Mouse (Mus musculus): Measurements from ENCODE around the gene Blmh.

Gene Blmh

GRCm38 (mm10) chr11:76924759-76925236 is at the start of gene Blmh:
Gene Blmh, plus strand, starts transcription at chr11:76924809.
- DNase-seq (ENCODE audit: low read depth, low spot score): no peak

GRCm38 (mm10) chr11:76879816-76880215 is 44.8 kb upstream of the Blmh start:
- DNase-seq (ENCODE audit: low read depth, low spot score): no peak

DNA sequence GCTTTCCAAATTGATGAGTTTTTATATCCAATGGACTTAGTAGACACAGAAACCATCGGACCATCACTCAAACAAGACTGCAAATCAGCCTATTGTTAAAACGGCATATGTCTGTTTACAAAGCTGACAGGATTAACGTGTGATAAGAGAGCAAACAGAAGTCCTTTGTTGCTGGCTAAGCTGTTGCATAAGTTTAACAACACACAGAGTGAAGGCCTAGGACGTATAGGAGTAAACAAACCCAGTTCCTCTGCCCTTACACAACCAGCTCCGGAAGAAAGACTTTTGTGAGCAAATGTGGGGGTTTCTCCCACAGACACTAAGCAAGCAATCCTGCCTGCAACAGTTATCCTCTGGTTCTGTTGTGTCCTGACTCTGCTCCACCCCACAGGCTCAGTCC is 40.2 kb upstream of the Blmh start:
- peak; percentile 13 for DNase-seq (ENCODE audit: low read depth, low spot score)

DNA sequence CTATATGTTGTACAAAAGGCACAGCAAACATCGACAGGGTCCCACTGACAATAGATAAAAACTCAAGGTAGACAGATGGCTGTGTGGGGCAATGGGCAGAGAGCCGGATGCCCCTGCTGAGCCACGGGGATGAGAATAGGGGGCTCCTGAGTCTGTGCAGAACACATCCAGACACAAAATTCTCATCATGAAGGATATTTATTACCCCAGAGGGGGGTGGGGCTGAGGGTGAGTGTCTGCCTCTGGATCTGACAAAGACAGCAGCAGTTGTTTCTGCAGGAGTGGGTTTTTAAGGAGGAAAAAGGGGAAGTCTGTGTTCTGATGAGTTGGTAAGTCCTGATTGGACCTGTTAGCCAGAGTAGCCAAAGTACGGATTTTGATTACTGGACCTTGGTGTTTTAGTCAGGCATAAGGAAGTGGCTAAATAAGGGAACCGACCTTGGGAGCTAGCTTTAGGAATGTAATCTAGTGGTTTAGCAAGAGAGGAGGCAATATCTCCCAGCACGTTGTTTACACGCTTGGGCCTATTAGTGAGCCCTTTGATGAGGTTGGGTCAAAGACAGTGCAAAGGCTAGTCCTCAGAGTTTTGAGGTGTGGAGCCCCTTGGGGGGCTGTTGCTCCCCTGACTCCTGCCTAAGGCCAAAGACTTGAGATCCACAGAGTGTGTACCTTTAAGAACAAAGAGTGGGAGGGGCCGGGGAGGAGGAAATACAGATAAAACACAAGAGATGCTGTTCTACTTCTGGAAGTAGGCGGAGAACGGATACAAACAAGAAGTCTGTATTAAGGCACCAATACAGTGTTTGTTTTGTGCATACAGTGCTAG is 35.1 kb upstream of the Blmh start:
- DNase-seq (ENCODE audit: low read depth, low spot score): no peak

DNA sequence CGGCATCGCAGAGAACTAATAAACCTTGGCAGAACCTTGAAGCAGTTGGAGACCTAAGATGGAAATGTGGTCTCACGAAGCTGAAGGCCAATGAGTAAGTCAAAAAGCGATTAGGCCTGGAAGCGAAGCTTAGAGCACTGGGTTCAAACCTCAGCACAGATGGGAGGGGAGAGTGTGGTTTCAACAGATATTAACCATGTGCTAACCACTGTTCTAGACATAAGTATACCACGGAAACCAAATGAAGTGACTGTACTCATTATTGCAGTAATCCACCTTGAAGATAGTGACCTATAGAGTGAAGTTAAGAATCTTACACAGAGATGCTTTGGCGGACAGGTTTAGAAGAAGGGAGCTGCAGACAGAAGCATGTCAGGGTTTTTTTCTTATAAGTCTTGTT is 33.4 kb upstream of the Blmh start:
- no peak for DNase-seq (ENCODE audit: low read depth, low spot score)

GRCm38 (mm10) chr11:76891738-76892349 is 32.8 kb upstream of the Blmh start:
- DNase-seq (ENCODE audit: low read depth, low spot score): no peak

DNA sequence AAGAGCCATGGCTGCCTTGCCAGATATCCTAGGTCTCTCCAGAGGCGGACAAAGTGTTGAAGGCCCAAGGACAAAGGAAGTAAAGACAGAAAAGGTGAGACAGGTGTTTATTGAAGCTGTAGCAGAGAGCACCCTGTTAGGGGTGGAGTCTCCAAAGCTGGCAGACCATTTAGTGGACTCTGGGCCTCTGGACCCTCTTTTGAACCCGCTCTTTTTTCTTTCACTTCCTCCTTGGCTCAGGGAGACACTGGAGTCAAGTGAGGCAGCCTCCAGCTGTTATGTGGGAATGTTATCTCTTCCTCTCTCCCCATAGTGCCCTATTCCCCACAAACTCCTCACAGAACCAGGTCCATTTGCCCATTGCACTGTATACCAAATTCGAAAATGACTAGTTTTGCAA is 31.6 kb upstream of the Blmh start:
- no peak for DNase-seq (ENCODE audit: low read depth, low spot score)

DNA sequence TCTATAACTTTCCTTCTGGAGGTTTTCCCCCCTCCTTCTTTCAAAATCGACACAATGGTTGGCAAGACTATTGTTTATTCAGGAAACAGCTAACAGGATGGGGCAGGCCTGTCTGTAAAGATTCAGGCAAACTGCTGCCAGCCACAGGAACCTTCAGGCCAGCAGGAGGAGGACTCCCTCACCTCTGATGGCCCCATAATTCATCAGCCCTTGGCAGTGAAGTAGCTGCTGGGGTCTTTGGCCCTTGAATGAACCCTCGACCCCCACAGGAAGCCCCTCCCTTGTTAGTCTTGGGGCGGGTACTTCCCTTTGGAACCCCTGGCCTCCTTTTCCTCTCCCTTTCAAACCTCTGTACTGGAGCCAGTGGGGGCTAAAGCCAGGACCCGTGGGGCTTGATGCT is 31.0 kb upstream of the Blmh start:
- no peak for DNase-seq (ENCODE audit: low read depth, low spot score)

GRCm38 (mm10) chr11:76894240-76894639 is 30.4 kb upstream of the Blmh start:
- peak; percentile 30 for DNase-seq (ENCODE audit: low read depth, low spot score)

GRCm38 (mm10) chr11:76896360-76896759 is 28.2 kb upstream of the Blmh start:
- DNase-seq (ENCODE audit: low read depth, low spot score): no peak

GRCm38 (mm10) chr11:76897126-76897525 is 27.5 kb upstream of the Blmh start:
- no peak for DNase-seq (ENCODE audit: low read depth, low spot score)

DNA sequence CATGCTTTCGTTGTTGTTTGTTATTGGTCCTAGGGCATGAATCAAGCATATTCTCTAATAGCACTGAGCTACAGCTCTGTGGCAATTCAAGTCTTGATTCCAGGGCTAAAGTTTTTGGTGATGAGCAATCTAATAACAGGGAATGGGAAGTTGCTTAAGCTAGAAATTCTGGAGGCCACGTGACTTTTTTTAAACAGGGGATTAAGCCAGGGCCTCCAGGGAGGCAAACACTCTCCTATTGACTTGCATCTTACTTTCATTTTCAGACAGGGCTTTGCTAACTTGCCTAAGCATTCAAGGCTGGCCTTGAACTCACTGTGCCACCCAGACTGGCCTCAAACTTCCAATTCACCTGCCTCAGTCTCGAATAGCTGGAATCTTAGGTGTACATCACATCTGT is 26.7 kb upstream of the Blmh start:
- DNase-seq (ENCODE audit: low read depth, low spot score): no peak

GRCm38 (mm10) chr11:76898751-76899150 is 25.9 kb upstream of the Blmh start:
- DNase-seq (ENCODE audit: low read depth, low spot score): no peak

DNA sequence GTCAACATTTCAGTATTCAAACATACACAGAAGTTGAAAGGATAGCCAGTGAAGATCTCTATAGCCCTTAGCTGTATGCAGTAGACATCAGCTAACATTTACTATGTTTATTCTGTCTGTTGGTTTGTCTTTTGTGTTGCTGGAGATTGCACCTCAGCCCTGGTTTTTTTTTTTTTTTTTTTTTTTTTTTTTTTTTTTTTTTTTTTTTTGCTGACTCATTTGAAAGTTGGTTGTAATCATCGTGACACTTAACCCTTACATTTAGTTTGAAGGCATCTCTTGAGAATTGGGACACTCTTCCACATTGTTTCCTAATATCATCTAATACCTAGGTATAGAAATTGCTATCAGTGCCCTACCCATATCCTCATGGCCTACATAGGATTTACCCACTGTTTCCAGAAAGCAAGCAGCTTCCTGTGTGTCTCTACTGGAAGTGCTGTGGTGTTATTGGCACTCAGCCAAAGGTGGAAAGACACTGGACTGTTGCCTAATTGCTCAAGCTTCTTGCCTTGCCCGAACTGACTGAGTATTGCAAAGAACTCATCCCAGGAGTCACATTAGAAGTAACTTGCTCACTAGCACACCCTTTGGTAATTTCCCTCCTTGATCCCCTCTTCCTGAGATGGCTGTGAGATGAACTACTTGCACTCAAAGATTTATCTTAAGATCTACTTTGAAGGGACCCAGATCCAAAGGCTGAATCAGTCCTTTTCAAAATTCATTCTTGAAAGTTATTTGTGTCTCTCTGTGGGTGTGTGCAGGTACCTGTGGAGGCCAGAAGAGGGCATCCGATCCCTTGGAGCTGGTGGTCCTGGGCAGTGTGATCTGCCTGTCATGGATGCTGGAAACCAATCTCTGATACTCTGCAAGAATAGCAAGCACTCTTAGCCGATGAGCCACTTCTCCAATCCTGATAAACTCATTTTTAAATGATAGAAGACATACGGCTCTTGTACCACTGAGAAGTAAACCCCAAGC is 24.6 kb upstream of the Blmh start:
- peak; percentile 34 for DNase-seq (ENCODE audit: low read depth, low spot score)

DNA sequence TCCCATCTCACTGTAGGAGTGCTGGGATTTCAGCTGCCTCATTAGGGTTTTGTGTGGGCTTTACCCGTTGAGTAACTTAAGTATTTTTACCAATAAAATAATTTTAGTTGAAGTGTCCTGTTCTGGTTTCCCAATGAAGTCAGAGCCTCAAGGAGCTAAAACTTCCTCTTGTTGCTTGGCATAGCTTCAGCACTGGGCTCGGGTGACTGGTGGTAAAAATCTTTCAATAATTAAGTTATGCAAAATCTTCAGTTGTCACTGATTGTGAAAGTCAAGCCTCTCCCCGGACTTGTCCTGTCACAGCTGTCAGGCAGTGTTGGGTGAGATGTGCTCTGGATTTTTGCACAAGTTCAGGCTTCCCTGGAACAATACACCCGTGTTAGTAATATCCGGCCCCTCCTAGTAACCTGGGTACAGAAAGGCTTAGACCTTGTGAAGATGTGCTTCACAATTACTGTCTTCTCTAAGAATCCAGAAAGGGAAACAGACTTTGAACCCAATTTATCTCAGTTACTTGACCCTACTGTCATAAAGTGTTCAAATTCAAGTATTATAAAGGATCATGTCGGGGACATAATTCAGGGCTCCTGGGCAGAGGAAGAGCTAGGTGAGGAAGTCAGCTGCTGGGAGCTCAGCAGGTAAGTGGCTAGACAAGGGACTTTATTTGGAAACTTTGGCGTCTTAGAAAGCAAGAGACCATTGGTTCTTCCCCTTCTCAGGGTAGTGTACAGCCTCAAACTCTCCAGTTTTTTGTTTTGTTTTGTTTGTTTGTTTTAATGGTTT is 22.8 kb upstream of the Blmh start, which contains the start of gene Tmigd1:
Tmigd1 (plus strand) TSS at position 581 of the 783 bp plus-strand sequence.
- DNase-seq (ENCODE audit: low read depth, low spot score): no peak

- no peak for DNase-seq (ENCODE audit: low read depth, low spot score)
These were observed 20.3 kb upstream of the Blmh start for GRCm38 (mm10) chr11:76904340-76904739.

DNA sequence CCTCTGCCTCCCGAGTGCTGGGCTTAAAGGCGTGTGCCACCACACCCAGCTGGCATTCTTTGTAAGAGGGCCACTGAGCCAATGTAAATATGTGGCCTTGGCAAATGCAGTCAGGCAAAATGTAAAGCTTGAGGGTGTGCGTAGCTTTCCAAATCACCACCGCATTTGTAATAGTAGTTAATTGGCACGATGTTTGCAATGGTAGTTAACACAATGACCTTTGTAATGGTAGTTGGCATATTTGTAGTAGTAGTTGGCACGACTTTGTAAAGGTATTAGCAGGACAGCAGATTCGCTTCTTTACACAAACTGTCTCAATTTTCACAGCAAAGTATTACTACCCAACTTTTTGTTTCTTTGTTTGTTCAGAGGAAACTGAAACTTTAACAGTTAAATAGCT is 16.0 kb upstream of the Blmh start:
- DNase-seq (ENCODE audit: low read depth, low spot score): no peak

GRCm38 (mm10) chr11:76911325-76912054 is 13.1 kb upstream of the Blmh start:
- no peak for DNase-seq (ENCODE audit: low read depth, low spot score)

- DNase-seq (ENCODE audit: low read depth, low spot score): no peak
These were observed 12.6 kb upstream of the Blmh start for GRCm38 (mm10) chr11:76912055-76912395.

DNA sequence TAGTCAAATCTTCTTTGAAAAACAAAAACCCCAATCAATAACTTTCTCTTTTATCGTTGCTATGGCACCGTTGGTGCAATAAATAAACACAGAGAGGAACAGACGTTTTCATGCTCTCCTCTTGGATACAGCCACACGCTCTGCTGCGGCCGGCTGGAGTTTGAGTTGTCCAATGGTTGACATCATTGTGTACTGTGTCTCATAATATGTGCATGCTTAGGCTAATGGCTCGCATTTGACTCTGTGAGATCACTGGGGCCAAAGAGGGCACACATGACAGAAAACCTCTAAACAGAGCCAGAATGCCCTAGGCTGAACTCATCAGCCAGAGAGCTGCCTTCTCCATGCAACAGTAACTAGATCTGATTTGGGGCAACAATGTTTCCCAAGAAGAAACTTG is 10.2 kb upstream of the Blmh start:
- DNase-seq (ENCODE audit: low read depth, low spot score): no peak
